Mouse (Mus musculus): Measurements from ENCODE around the gene Kcnj5. TPM values are rescaled to one million over a fixed set of nuclear protein-coding genes. Genes with fewer than 3 reads are reported as not detected.

Gene Kcnj5
- total RNA-seq, 2 experiments from 2014 or later: 45.4 to 49.0 TPM

DNA sequence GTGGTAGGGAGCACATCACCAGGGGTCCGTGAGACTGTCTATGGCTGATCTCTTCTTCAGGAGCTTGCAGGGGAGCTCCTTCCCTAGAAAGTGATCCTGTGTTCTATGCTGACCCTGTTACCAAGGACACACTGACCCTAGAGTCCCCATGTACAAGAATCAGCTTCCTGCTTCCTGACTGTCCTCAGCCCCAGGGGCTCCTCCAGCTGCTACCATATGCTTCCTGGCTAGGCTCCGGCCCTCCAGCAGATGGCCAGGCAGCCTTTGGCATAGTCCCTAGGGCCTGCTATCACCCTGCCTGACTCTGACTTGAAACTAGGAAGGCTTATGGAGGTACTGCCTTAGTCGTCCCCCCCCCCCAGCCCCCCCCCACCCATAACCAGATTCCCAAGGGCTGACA, 24.0 kb downstream of the Kcnj5 start:
- peak; percentile 42 to 70 for DNase-seq

DNA sequence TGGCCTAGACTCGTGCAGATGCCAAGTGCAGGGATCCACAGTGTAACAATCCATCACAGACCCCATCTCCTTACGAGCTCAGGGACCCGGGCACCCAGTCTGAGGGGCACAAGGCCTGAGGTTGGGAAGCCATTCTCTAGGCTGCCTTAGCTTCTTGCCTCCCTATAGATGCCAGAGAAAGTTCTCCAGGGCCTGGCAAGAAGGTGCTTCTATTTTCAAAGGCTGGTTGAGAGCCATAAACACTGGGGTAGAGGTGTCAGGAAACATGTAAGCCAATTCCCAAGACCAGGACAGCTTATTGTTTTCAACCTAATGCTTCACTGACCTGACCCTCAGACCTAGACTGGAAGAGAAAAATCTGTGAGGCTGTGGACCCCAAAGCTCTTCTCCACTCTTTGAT, 28.2 kb downstream of the Kcnj5 start:
- no peak for DNase-seq

DNA sequence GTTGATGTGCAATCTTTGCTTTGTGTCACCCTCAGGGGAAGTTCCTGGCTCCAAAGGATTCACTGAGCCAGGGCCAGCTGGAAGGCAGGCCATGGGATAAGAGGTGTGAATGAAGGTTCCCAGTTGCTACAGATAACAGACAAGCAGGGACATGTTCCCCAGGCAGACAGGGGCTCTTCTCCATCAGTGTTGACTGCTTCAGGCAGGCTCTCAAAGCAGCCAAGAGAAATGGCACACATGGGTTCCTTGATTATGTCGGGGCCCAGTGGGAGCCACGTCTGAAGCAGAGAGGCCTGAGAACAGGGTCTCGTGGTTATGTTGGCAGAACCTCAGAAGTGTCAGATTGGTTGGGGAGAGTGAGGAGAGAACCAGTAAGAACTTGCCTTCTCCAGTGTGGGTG, 30.1 kb downstream of the Kcnj5 start:
- peak; percentile 80 to 86 for DNase-seq

DNA sequence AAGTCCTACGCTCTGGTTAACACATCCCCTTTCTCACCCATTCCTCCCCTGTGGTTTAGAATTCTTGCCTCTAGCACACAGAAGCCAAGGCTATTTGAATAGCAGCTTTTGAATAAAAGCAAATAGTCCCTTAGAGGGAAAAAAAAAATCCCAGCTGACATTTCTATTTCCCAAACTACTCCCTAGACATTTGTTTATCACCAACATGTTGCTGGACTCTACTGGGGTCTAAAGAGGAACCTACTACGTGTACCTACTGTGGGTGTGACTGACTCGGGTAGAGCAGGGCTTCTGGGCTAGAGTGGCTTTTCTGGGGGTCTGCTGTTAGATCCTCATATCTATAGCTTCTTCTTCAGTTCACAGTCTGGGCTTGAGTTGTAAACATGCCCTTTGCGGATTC, 31.9 kb downstream of the Kcnj5 start:
- no peak for DNase-seq

DNA sequence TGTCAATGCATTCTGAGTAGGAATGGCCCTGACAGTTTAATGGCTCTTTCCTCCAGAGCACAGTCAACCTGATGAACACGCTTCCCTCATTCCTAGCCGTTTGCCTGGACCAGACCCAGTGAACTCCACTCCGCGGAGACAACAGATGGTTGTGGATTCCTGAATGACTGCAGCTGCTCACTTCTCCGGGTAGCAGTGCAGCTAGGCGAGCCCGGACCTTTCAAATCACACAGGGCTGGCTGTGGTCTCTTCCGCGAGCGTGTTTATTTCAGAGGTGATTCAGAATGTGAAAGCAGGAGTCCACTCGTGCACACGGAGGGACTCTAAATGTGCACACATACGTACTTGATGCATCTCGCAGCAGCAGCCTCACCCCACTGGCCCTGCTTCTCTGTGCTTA, 32.4 kb downstream of the Kcnj5 start:
- peak in 1 of 2 experiments; percentile 16 for DNase-seq

DNA sequence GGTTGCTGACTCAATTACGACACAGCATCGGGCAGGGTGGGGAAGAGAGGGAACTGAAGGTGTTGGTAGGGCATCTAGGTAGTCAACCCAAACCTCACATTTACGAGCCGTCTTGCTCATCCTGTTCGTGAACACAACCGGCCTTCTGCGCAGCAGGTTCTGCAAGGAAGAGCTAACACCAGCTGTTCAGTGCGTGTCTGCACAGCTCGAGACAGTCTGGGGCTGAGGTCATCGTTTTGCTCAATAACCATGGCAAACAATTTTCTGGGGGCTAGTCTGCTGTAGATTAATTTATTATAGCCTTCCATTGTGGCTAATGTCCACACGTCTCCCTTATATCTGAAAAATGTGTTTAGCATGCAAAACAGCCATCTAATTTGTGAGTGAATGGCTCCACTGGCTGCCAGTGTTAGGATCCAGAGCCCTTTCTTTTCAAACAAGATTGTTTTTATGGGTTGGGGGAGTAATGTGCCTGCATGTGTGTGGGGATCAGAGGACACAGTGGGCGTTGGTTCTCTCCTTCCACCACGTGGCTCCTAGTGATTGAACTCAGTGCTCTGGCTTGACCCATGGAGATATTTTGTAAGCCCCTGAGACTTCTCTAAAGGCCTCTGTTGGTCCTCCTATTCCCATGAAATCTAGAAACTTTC, 41.5 kb downstream of the Kcnj5 start:
- DNase-seq: no peak

DNA sequence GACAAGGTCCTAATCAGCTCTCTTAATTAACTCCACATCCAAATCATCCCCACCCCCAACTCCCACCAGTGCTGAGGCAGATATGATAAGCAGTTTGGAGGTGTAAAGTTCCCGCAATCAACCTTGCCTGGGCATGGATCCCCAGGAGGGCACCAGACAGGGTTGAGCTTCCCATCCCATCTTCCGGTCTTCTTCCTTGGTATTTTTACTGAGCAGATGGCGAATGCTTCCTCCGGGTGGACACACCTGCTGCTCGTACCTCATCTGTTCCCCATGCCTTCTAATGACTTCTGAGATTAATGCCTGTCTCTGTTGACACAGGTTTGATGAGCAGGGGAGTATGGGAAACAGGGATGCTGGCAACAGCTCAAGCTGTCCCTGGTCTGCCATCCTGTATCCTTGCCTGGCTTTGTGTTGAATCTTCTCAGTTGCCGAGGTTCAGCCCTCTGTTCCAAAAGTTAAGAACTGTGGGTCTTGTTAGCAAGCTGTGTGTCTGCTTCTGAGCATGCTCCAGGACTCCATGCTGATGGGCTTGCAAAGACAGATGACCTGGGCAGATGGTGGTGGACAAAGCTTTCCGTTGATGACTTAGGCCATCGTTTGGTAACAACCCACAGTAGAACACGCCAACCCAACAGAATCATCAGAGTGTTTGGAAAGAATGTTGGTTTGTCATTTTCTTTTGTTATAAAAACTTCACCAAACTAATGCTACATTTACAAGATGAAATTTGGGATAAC, 48.9 kb downstream of the Kcnj5 start:
- DNase-seq: no peak

DNA sequence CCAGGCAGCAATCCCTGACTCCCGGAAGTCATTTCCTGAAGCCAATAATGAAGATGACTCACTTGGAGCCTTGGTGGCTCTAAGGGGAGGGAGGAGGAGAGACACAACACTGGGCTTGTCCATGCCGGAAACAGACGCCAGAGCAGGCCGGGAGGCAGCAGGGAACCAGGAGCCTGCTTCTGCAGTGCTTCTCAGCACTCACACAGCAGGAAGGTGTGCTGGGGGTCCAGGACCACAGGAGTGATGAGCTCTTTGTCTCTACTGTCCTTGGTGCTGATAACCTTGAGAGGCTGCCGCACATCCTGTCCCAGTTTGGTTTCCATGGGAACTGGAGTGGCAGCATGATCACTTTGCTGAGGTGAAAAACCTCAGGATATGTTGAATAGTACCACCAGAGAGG, 51.5 kb downstream of the Kcnj5 start:
- peak; percentile 28 to 60 for DNase-seq

DNA sequence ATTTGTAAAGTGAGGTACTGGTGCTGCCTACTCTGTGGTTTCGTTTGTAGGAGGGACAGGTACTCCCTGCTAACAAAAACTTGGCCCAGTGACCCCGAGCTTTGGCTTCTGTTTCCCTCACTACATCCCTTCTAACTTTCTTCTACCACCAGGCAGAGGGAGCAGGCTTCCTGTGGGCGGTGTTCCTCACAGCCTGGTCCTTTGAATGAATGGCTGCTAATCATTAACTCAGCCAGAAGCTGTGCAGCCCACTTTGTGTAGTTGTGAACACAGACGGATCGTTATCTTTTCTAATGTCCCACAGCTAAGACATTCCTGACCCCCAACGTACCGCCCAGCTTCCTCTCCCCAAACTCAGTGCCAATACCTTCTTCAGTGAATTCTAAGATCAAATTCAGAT, 52.5 kb downstream of the Kcnj5 start:
- no peak for DNase-seq

DNA sequence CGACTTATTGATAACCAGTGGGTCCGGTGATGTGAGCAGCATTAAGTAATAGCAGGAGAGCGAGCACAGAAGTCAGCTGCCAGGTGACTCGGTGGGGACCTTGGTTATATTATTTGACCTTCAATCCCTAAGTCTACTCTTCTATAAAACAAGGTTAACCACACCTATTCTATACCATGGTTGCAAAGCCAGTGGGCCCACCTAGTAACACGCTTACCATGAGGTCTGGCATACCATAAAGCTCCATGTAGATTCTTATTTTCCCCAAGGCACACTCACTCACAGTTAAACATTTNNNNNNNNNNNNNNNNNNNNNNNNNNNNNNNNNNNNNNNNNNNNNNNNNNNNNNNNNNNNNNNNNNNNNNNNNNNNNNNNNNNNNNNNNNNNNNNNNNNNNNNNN, 60.6 kb downstream of the Kcnj5 start:
- no peak for DNase-seq

DNA sequence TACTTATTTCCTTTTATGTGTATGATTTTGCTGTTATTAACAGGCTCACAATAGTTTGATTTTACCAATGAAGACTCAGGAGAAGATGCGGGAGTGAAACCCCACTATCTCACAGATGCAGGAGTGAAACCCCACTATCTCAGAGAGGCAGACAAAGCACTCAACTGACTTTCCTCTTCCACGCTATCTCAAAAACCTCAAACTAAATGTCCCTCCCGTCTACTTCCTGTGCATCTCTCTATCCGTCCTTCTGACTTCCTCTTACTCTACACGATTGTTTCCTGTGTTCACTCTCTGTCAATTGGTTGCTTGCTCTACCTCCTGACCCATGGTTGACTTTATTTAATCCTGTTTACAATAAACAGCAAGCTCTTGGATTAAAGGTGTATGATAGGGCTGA, 63.7 kb downstream of the Kcnj5 start:
- no peak for DNase-seq

DNA sequence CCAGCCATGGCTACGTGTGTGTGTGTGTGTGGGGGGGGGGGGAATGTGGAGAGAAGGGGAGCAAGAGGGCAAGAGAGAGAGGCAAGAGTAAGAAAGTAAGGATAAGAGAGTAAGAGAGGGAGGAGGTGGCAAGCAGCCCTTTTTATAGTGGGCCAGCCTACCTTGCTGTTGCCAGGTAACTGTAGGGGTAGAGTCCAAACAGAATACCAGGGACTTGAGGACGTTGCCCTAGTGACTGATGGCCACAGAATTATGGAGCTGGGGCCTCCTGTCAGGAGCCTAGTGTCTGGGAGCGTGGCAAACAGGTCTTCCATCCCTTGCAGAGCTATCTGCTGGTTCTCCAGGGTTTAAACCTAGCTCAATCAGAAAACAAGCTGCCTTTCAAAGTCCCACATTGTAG, 64.4 kb downstream of the Kcnj5 start:
- no peak for DNase-seq

DNA sequence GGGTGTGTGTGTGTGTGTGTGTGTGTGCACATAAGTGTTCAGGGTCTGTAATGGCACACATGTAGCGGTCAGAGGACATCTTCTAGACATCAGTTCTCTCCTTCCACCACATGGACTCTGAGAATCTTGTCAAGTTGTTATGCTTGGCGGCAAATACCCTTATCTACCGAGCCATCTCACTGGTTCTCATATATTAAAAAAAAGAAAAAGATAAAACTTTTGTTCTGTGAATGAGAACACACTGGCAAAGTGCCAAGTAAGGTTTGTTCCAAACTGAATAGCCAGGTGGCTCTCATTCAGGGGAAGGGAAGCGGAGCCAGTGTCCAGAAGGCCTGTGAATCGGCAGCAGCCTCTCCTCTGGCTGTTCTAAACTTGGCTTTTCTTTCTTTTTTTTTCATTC, 66.1 kb downstream of the Kcnj5 start:
- DNase-seq: no peak

DNA sequence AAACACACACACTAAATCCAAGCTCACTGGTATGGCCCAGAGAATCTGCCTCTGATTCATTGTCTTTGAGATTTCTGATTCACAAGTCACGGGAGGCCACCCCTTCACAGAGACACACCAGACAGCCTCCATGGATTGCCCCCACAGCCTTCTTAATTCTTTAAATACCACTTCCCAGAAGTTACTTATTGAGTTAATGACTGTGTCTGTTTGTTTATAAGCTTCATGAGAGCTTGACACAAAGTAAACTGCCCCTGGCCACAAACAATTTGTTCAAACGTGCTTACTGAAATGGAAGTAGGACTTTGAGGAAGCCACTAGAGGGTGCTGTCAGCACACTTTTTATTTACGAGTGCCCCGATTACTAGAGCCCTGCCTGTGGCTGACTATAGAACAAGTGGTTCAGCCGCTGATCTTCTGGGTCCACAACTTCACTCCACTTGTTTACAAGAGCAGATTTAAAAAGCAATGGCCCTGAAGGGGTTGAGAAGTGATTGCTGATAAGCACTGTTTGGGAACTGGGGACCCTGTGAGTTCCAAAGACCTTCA, 72.2 kb downstream of the Kcnj5 start:
- DNase-seq: peak; percentile 69 to 86

Other genes starting within 250 kb of the Kcnj5 start
- 10 to 100 TPM; 15.6 to 20.0 TPM for gene Arhgap32, start 228.2 kb downstream of the Kcnj5 start, total RNA-seq (2021)
- not detected for gene Kcnj1, start 28.1 kb upstream of the Kcnj5 start, total RNA-seq (2021)
- gene Fli1, start 198.5 kb upstream of the Kcnj5 start, total RNA-seq (2021): 10 to 100 TPM; 17.1 to 19.3 TPM

Measured in heart, adult 18-20 months (tissue).